Mouse (Mus musculus): Measurements from ENCODE around the gene Arhgap17.
A peak's percentile ranks its signal among the peaks of the same experiment; 100 is the strongest.

Gene Arhgap17

DNA sequence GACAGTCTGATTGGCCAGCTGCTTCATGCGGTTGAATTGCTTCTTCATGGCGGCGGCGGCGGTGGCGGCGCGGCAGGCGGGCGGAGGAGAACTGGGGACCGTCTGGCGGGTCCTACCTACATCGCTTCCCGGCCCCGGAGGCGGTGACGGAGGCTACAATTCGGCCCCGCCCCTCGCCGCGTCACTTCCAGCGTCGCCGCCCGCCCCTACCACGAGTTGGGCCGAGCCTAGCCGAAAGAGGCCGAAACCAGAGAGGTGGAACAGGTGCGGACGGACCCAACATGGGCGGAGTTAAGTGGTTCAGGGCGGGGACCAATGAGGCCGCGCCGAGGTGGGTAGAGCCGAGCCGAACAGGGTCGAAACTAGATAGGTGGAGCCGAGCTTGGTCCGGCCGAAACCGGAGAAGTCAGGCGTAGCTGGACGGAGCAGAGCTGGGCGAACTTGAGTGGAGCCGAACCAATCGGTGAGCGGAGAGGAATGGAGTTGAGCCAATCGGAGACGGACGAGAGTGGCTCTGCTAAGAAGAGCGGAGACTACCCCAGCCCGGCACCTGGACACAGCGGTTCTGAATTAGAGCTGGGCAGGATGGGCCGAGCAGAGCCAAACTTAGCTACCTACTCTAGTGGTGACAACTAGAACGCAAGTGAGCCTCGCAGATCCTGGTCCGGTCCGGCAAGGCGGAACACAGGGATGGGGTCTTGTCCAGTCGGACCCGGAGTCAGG lies at the start of gene Arhgap17, which contains the start of gene Lcmt1:
Gene Arhgap17, minus strand, starts transcription at position 157 of the 723 bp plus-strand sequence.
Gene Lcmt1, plus strand, starts transcription at position 26 of the 723 bp plus-strand sequence.
- DNase-seq (ENCODE audit: low spot score) = peak; percentile 93

DNA sequence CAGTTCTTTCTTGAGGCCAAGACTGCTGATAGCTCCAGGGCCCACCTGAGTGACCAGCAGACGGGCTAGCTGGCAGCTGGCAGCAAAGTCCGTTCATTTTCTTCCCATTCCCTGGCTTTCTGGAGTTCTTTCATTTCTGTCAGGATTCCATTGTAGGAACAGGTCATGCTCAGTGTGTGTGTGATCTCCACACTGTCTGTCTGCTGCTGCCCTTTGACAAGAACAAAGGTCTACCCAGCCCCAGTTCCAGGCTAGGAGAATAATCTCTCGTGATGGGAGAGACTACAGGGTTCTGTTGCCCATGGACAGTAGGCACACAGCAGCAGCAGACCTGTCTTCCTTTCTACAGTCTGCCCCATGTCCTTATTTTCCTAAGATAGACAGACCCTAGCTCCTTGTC lies 47.9 kb upstream of the Arhgap17 start:
- DNase-seq (ENCODE audit: low spot score) = no peak

DNA sequence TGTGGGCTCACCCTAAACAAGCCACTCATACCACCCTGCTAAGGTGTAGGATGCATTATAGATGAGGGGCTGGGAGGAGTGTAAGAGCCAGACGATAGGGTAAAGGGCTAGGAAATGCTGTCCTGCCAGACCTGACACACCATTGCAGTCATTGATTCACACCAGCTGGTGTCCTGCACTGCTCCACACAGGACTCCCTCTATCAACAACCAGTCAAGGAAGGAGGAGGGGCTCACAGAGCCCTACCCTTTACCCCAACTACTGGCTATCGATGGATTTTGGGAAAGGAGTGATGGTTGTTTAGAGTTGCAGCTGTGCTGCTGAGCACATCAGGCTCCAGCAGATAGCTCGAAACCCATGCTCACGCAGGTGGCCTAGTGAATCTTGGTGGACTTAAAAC lies 47.1 kb upstream of the Arhgap17 start:
- no peak for DNase-seq (ENCODE audit: low spot score)

DNA sequence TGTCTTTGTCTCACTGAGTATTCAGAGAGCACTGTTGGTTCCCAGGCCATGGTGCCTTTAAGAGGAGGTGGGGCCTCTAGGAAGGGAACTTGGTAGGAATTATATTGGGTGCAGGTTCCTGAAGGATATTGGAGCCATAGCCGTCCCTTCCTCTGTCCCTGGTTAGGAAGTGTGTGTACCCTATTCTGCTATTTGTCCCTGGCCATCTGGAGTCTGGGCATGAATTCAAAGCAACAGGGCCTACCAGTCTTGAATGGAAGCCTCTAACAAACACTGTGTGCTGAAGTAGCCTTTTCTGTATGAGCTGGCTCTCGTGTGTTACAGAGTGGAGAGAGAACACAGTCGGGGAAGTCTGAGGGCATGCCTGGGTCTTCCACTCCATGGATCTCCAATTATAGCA lies 42.4 kb upstream of the Arhgap17 start:
- DNase-seq (ENCODE audit: low spot score) = no peak

DNA sequence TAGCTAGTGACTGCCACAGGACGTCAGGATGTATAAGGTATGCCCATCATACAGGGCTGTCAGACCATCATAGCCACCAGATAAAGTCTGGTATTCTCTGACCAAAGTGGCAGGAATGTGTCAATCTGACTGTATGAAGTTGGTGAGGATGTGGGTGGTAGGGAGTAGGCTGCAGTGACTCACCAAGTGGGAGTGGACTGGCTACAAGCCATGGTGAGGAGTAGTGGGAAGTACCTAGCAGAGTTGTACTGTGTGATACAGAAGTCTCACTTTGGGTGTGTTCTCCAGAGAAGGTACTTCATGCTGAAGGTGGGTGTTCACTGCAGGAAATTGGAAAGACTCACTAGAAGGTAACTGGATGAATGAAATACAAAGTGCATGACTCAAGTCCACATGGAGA lies 41.4 kb upstream of the Arhgap17 start:
- no peak for DNase-seq (ENCODE audit: low spot score)

DNA sequence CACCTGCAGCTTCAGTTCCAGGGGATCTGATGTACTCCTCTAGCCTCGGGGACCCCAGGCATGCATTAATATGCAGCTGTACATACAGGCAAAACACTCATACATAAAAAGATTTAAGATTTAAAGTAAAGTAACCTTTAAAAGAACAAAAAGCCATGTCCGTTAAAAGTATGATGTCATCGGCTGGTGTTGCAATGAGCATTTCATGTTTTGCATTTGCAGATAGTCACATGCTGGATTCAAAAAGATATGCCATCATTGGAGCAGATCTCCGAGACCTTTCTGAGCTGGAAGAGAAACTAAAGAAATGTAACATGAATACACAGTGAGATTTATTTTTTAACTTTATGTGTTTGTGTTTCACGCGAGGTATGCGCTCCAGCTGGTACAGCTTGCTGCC lies 40.8 kb upstream of the Arhgap17 start:
- no peak for DNase-seq (ENCODE audit: low spot score)

DNA sequence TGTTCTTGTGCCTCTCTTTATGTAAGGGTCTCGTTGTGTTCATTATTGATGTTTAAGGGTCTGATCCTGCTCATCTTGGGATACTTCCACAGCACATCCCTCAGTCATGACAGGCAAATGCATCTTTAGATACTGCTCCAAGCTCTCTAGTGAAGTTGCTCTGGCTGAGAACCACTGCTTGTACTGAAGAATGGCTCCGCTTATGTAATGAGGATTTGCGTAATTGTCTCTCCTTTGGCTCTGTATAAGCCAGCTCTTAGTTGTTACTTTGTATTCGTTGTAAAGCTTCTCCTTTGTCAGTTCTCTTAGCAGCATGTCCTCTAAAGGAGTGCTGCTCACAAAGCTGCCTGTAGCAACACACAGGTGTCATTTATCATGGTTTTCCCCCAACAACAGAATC lies 37.3 kb upstream of the Arhgap17 start:
- DNase-seq (ENCODE audit: low spot score) = peak; percentile 29

DNA sequence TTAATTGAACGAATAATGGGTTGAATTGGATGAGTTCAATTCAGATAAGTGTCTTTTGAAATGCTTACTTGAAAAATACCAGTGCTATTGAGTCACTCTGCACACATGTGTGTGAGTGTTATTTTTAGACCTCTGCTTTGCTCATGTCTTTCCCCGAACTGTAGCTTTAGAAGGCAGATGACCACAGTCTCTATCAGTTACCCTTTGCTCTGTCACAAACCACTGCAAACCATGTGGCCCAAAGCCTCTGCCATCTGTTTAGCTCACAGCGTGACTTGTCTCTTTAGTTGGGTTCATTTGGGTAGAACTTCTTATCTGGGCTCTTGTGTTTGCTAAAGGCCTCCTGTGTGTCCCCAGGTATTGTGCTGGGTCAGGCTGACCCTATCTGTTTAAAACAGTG lies 35.9 kb upstream of the Arhgap17 start:
- no peak for DNase-seq (ENCODE audit: low spot score)

DNA sequence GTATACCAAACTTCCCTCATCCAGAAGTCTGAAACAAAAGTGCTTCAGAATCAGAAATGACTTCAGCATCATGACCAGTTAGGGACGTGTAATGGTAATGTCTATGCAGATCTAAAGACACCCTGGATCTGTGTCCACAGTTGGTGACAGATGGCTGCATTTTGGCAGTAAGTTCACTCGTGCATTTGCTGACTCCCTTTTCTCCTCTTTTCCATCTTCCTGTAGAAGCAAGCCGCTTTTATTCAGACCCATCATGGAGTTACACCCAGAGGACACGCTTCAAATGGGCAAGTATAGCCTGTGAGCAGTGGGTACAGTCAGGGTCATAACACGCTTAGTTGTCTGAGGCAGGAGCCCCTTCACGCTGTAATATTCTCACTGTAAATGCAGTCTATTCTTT lies 34.5 kb upstream of the Arhgap17 start:
- no peak for DNase-seq (ENCODE audit: low spot score)

DNA sequence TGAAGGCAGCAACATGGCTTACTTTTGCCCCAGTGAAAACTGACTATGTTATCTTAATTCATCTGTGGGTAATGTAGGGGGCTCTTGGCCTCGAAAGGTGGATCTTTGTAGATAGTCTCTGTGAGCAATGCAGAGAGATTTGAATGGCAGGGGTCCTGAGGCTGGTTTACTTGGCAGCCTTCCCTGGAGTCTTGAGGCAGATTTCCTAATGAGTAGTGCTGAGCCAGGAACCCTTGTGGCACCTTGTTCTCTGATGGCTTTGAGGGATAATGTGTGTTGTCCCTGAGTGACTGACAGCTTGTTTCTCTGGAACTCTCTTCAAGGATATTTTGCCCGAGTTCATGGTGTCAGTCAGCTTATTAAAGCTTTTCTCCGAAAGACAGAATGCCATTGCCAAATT lies 31.4 kb upstream of the Arhgap17 start:
- DNase-seq (ENCODE audit: low spot score) = no peak

DNA sequence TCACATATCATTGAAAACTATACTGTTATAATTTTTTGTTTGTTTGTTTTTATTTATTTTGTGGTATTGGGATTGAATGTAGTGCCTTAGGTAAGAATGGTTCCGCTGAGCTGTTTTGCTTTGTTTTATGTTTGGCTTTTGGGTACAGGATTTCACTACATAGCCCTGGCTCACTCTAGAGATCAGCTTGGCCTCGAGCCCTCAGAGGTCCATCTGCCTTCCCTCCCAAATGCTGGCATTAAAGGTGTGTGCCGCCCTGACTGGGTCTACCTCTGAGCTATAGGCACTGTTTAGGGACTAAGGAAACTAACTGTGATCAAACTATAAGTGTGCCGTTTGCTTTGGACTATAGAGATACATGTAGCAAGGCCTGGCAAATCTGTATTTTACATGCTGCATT lies 29.6 kb upstream of the Arhgap17 start:
- no peak for DNase-seq (ENCODE audit: low spot score)

DNA sequence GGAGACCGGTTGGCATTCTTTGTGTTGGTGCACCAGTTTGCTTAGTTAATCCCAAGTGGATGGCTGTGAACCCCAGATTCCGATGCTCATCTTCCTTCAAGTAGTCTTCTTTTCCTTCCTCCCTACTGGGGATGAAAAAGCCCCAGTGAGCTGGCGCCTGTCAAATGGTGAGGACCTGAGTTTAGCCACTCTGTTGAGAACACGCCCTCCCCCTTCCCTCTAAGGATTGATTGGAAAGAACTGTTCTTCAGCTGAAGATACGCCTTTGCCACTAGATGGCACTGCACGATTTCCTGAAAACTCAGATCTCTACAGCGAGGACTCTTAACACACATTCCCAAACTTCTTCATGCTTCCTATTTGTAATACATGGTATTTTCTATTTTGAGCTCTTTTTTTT lies 29.1 kb upstream of the Arhgap17 start:
- peak; percentile 17 for DNase-seq (ENCODE audit: low spot score)

DNA sequence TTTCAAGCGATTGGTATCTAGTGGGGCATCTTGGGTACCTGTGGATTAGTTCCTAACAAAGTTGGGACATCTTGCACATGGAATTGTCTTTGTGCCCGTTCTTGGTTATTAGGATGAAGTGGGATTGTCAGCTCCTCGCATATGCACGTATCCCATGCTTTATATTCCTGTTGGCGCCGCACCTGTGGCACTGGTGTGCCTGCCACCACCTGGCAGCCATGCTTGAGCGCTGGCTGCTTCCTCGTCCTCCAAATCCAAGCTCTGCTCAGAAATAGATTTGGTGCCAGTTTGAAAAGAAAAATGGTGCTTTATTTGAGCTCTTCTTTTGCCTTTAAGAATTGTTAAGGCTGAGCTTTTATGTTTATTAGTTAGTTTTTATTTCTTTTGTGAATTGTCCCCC lies 28.2 kb upstream of the Arhgap17 start:
- DNase-seq (ENCODE audit: low spot score) = no peak

DNA sequence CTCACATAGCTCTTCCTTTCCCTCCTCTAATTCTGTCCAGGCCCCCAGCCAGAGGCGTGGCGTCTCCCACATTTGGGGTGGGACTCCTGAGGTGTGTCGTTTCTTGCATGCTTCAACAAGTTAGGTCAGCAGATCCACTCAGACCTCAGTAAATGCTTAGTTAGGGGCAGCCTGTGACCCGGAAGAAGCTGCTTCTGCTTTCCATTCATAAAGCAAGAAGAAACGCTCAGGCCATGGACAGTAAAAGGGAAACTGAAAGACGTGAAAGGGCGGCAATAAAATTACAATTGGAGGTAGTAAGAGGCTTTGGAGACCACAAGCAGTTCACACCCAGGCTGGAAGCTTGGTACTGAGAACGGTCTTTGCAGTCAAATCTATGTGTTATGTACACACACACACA lies 27.7 kb upstream of the Arhgap17 start:
- no peak for DNase-seq (ENCODE audit: low spot score)

DNA sequence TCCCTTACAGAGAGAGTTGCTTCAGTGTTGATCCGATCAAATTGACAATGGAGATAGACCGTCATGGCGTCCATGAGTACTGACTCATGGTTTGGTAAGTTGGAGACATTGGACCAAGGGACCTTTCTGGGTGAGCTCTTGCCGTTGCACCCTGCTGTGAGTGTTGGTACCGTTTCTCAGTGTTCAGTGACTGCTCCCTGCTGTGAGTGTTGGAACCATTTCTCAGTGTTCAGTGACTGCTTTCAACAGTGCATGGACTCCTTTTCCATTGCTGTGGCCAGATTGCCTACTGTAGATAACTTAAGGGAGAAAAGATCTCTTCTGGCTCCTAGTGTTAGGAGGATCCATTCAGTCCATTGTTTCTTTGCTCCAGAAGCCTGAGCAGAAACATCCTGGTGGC lies 27.2 kb upstream of the Arhgap17 start:
- DNase-seq (ENCODE audit: low spot score) = no peak

DNA sequence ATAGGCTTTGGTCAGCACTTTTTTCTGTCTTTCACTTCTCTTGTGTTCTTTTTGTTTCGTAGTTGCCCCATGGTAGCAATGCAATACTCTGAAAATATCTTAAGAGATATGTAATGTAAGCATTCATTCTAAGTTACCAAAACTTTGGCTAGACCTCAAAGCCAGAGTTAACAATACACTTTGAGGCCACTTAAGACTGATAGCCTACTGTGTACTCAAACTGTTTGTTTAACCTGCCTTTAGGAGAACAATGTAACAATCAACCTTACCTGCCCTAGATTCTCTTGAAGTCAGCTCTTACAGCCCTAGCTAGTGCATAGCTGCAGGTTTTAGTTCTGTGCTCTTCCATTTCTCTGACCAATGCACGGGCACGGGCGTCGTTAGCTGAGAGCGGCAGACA lies 24.6 kb upstream of the Arhgap17 start:
- DNase-seq (ENCODE audit: low spot score) = no peak

DNA sequence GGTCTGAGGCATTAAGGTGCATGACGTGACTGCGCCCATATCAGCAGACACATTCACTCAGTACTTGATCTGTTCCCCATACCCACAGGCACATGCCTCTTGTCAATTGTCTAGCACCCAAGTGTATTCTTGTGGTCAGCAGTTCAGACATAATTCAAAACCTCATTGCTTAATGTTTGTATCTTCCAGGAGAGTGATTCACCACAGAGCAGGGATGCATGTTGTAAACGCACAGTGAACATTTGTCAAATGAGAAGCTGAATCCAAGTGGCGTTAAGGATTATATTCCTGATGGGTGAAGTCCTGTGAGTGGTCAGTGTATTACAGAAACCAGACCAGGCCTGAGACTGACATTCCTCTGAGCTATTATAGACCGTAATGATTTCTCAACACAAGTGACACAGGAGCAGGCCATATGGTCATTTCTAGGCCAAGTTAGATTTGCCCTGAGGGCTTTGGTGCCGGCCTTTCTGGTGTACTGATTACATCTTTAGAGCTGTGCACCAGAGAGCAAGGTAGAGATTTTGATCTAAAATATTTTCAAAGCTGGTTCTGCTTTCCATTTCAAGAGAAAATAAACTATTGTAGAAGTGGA lies 20.1 kb upstream of the Arhgap17 start:
- DNase-seq (ENCODE audit: low spot score) = no peak

DNA sequence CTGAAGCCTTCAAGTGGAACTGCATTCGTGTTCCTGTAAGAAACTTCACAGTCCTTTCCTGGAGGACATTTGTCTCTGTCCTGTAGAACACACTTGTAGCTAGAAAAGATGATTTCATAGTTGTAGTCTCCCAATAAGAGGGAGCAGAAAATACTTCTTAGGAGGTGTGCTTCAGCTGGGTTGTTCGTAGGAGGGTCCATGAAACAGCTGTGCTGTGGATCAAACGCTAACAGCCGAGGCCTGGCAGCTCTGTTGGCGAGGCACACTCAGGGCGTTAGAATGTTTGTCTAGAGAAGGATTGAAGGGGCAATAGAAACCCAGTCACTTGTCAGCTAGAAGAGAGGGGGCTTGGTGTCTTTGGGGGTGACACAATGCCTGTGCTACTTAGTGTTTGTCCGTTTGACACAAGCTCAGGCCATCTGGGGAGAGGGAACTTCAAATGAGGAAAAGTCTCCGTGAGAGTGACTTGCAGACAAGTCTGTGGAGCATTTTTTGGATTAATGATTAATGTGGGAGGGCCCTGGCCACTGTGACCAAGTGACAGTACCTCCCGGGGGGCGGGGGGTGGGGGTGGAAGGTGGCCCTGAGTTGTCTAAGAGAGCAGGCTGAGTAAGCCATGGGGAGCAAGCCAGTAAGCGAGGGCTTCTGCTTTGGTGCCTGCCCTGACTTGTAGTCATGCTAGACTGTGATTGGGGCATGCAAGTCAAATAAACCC lies 16.1 kb upstream of the Arhgap17 start:
- DNase-seq (ENCODE audit: low spot score) = no peak

DNA sequence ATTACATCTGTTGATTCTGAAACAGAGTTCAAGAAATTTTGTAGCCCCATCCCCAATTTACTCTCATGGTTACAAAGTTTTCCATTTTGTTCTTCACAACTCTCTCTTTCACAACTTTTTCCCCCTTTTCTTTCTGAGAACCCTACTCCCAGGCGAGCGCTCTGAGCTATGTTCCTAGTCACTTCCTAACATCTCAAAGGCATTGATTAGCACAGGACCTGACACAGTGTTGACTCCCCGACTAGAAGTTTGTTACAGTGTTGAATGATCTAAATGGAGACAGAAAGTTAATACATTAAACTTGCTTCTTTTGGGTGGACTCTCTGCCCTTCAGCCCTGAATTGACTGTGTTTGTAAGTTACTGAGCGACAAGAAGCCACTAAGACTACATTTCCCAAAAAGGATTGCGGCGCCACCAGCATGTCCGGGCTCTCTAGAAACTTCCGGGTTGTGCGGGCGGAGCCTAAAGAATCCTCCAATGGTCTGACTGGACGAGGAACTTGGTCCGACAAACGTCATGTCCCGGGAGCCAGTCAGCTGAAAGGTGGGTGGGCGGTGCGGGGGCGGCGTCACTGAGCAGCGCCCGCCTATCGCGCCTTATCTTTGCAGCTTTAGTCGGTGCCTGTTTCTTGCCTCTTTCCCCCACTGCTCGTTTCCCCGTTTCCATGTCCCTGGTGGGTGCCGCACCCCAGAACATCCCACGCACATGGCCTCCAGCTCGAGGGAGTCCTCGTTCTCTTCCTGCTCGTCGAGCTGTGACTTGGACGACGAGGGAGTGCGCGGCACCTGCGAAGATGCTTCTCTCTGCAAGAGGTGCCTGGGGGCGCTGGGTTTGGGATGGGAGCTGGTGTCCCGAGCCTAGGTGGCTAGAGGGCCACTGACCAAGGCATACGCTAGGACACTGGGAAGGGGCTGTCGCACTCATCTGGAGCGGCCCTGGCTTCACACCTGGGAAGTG lies 8.0 kb upstream of the Arhgap17 start:
- peak; percentile 97 for DNase-seq (ENCODE audit: low spot score)

DNA sequence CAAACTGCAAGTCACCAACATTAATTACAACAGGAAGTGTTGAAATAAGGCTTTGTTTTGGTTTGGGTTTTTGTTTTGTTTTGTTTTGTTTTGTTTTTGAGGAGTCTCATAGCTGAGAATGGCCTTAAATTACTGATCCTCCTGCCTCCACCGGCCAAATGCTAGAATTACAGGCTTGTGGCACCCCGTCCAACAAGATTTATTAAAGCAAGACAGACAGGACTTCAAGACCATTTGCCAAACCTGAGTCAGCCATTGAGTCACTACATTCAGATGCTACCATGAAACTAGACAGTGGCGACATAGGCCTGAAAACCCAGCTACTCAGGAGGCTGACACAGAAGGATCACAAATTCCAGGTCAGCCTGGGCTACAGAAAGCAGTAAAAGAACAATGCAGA lies 1.8 kb upstream of the Arhgap17 start:
- DNase-seq (ENCODE audit: low spot score) = no peak

DNA sequence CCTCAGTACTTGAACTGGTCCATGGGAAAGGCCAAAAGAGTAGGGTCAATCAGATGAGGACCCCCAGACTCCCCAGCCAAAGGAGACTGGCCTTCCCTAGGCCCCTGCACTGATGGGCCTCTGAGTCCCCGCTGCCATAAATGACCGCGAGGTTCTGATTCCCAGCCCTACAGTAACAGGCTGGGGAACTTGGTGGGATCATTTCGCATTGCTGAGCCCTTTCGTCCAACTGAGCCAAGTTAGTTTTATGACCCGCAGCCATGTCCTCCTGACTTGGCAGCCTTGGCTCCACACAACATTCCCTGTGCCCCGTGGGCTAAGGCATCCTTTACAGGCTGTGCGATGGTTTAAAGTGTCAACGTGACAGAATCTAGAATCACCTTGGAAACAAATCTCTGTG lies 985 bp upstream of the Arhgap17 start:
- DNase-seq (ENCODE audit: low spot score) = no peak
